Mouse (Mus musculus) cortical plate, adult 2 months (tissue): Measurements from ENCODE around the gene Atp5b.

ENCODE experiments used
- CTCF ChIP-seq: fragments of 200-500 bp; IDR thresholded peaks from 2 replicates; pipeline ENCODE4 v1.5.1; 2011; ENCODE audit warnings: mild to moderate bottlenecking, control low read depth, low read length; ENCODE audit not compliant: insufficient read depth; ENCODE audit errors: extremely low read depth
- POLR2A ChIP-seq: fragments of 200-500 bp; IDR thresholded peaks from 2 replicates; pipeline ENCODE4 v1.6.1; 2011; ENCODE audit warnings: mild to moderate bottlenecking, low read length, control low read depth; ENCODE audit not compliant: insufficient read depth; ENCODE audit errors: extremely low read depth

DNA sequence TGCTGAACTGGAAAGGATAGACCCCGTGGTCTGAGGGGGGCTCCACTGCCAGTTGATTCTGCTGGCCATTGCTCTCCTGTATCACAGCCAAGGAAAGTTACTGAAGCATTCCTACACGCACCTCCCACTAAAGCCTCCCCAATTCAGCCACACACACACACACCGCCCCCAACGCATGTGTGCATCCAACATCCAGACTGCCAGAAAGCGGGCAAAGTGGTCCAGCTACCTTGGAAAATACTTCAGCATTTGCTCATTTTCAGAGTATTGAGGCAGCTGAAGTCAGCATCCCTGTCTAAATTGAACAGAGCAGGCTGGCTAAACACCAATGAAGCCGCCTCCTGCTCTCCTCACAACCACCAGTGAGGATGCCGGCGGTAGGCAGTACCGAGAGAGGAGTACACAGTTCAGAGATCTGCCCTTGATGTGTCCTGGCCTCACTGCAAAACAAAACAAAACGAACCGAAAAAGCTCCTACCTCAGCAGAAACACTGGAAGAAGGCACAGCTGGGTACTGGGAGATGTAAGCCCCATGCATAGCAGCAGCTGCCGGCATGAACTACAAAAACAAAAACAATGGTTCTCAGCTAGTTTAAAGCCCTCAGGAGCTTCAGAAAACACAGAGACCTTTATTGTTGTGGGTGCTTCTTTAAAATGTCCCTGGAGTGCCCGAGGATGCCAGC lies 50.7 kb downstream of the Atp5b start:
- TF ChIP-seq CTCF (no peak), POLR2A (0 out of 2 replicates have a peak, but pooled peaks have one; percentile 5)
